Mouse (Mus musculus): ENCODE data around the gene Gm364. TPM values are rescaled to one million over a fixed set of nuclear protein-coding genes. Genes with fewer than 3 reads are reported as not detected.

Gm364 gene
- total RNA-seq, 2 experiments from 2014 or later = 0.46 TPM; not detected in 1

Other genes starting within 250 kb of the Gm364 start
- not detected in 2 replicates for gene Cd40lg, start 197.0 kb upstream of the Gm364 start, total RNA-seq (2014; fragmentation: Nextera tagmentation)
- gene Cd40lg, start 197.0 kb upstream of the Gm364 start, total RNA-seq (2017) = not detected in 2 replicates
- 104 and 126 TPM in 2 replicates for gene Arhgef6, start 70.4 kb upstream of the Gm364 start, total RNA-seq (2014; fragmentation: Nextera tagmentation)
- gene Arhgef6, start 70.4 kb upstream of the Gm364 start, total RNA-seq (2017) = 100 and 119 TPM in 2 replicates
- gene Rbmx, start 16.1 kb upstream of the Gm364 start, total RNA-seq (2014; fragmentation: Nextera tagmentation) = 81.2 and 92.6 TPM in 2 replicates
- gene Rbmx, start 16.1 kb upstream of the Gm364 start, total RNA-seq (2017) = 74.0 and 74.1 TPM in 2 replicates
- gene Gpr101, start 94.6 kb downstream of the Gm364 start, total RNA-seq (2014; fragmentation: Nextera tagmentation) = not detected in 2 replicates
- gene Gpr101, start 94.6 kb downstream of the Gm364 start, total RNA-seq (2017) = not detected in 2 replicates